Mouse (Mus musculus) neural tube, embryonic 15.5 days (tissue): ENCODE measurements at regions not wholly inside any gene's neighbourhood (a gene's known extent, or its start where the extent isn't known, plus 50 kb on each side); places are given as distances from the start of the nearest gene placed in this dataset.
A peak's percentile ranks its signal among the peaks of the same experiment; 100 is the strongest.

Experiments
- ATAC-seq: fragments of 200-750 bp; cut with Nextera tagmentation; 2 replicates; pipeline ENCODE4 v1.8.0; 2017; ENCODE audit warnings: mild to moderate bottlenecking, moderate TSS enrichment, moderate library complexity; ENCODE audit not compliant: low FRiP score
- H3K27ac ChIP-seq: fragments of 300-500 bp; sonication (generic); replicated peaks from 2 replicates; pipeline ENCODE4 v1.5.1; 2015; ENCODE audit warnings: mild to moderate bottlenecking, inconsistent platforms
- H3K27me3 ChIP-seq: fragments of 300-500 bp; sonication (generic); replicated peaks from 2 replicates; pipeline ENCODE4 v1.6.1; 2015; ENCODE audit warnings: inconsistent platforms
- H3K36me3 ChIP-seq: fragments of 300-500 bp; sonication (generic); 2 replicates; pipeline ENCODE4 v1.6.1; 2015; ENCODE audit warnings: inconsistent platforms
- H3K4me1 ChIP-seq: fragments of 300-500 bp; sonication (generic); 2 replicates; pipeline ENCODE4 v1.6.1; 2015; ENCODE audit warnings: inconsistent platforms
- H3K4me2 ChIP-seq: fragments of 300-500 bp; sonication (generic); 2 replicates; pipeline ENCODE4 v1.6.1; 2015; ENCODE audit warnings: inconsistent platforms, mild to moderate bottlenecking, moderate library complexity
- H3K4me3 ChIP-seq: fragments of 300-500 bp; sonication (generic); replicated peaks from 2 replicates; pipeline ENCODE4 v1.5.1; 2015; ENCODE audit warnings: mild to moderate bottlenecking, inconsistent platforms
- H3K9ac ChIP-seq: fragments of 300-500 bp; sonication (generic); replicated peaks from 2 replicates; pipeline ENCODE4 v1.6.1; 2015; ENCODE audit warnings: mild to moderate bottlenecking, inconsistent platforms
- H3K9me3 ChIP-seq: fragments of 300-500 bp; sonication (generic); replicated peaks from 2 replicates; pipeline ENCODE4 v1.6.1; 2016; ENCODE audit warnings: inconsistent platforms
- WGBS: fragments of 180-500 bp; shearing (Covaris S2); methylation state at CpG from one replicate; pipeline ENCODE4 v1.1.7; 2015; ENCODE audit warnings: mixed read lengths; 5-methylcytosine and 5-hydroxymethylcytosine counted together

- Histone ChIP-seq H3K27me3 (no peaks in the 10 kb centered on the region), H3K4me1 (peaks cover 19% of the 10 kb centered on the region), H3K4me2 (peak overlapping the region; percentile 42), H3K9ac (no peak overlapping the region), H3K36me3 (no peaks in the 10 kb centered on the region), H3K9me3 (no peaks in the 10 kb centered on the region), H3K4me3 (no peak overlapping the region), H3K27ac (no peak overlapping the region)
- WGBS: 22% methylated on average over 7 of the region's 7 CpGs
- no peak for ATAC-seq
These were observed 944.7 kb downstream of the Slc4a3 start for GRCm38 (mm10) chr1:76490719-76491118.

- WGBS: 17% methylated on average over 4 of the region's 4 CpGs
- Histone ChIP-seq H3K27ac (no peak overlapping the region), H3K4me2 (peak overlapping the region; percentile 42), H3K4me1 (peaks cover 19% of the 10 kb centered on the region), H3K4me3 (no peak overlapping the region), H3K9ac (no peak overlapping the region), H3K9me3 (no peaks in the 10 kb centered on the region), H3K36me3 (no peaks in the 10 kb centered on the region), H3K27me3 (no peaks in the 10 kb centered on the region)
- ATAC-seq: no peak
These were observed 945.1 kb downstream of the Slc4a3 start for GRCm38 (mm10) chr1:76491187-76491586.

GRCm38 (mm10) chr1:76505150-76505549 lies 959.1 kb downstream of the Slc4a3 start:
- Histone ChIP-seq H3K36me3 (no peaks in the 10 kb centered on the region), H3K27me3 (no peaks in the 10 kb centered on the region), H3K27ac (no peak overlapping the region), H3K4me3 (no peak overlapping the region), H3K9ac (no peak overlapping the region), H3K4me2 (no peak overlapping the region), H3K4me1 (no peaks in the 10 kb centered on the region), H3K9me3 (no peaks in the 10 kb centered on the region)
- ATAC-seq: no peak

GRCm38 (mm10) chr1:76508821-76509220 lies 962.8 kb downstream of the Slc4a3 start:
- no peak for ATAC-seq
- Histone ChIP-seq H3K4me3 (no peak overlapping the region), H3K27me3 (no peaks in the 10 kb centered on the region), H3K4me2 (no peak overlapping the region), H3K9me3 (no peaks in the 10 kb centered on the region), H3K9ac (no peak overlapping the region), H3K27ac (no peak overlapping the region), H3K4me1 (no peaks in the 10 kb centered on the region), H3K36me3 (no peaks in the 10 kb centered on the region)
- WGBS: 98% methylated on average over 1 of the region's 1 CpGs

GRCm38 (mm10) chr1:76509486-76509885 lies 963.4 kb downstream of the Slc4a3 start:
- Histone ChIP-seq H3K9ac (no peak overlapping the region), H3K27me3 (no peaks in the 10 kb centered on the region), H3K9me3 (no peaks in the 10 kb centered on the region), H3K36me3 (no peaks in the 10 kb centered on the region), H3K4me1 (no peaks in the 10 kb centered on the region), H3K4me3 (no peak overlapping the region), H3K4me2 (no peak overlapping the region), H3K27ac (no peak overlapping the region)
- 92% methylated on average over 3 of the region's 3 CpGs for WGBS
- no peak for ATAC-seq

- H3K9me3 ChIP-seq: 0 out of 2 replicates have a peak, but pooled peaks cover under 1% of the 10 kb centered on the region
- no peak overlapping the region for H3K9ac ChIP-seq
- H3K4me2 ChIP-seq: no peak overlapping the region
- ATAC-seq: no peak
- H3K36me3 ChIP-seq: no peaks in the 10 kb centered on the region
- 52% methylated on average over 1 of the region's 1 CpGs for WGBS
- H3K4me1 ChIP-seq: no peaks in the 10 kb centered on the region
- no peak overlapping the region for H3K27ac ChIP-seq
- H3K4me3 ChIP-seq: no peak overlapping the region
- no peaks in the 10 kb centered on the region for H3K27me3 ChIP-seq
These were observed 966.1 kb downstream of the Slc4a3 start for GRCm38 (mm10) chr1:76512156-76512555.

GRCm38 (mm10) chr1:76513490-76513889 lies 967.4 kb downstream of the Slc4a3 start:
- WGBS: 80% methylated on average over 2 of the region's 2 CpGs
- no peak for ATAC-seq
- H3K4me3 ChIP-seq: no peak overlapping the region
- no peaks in the 10 kb centered on the region for H3K4me1 ChIP-seq
- no peak overlapping the region for H3K9ac ChIP-seq
- H3K27ac ChIP-seq: no peak overlapping the region
- H3K9me3 ChIP-seq: 0 out of 2 replicates have a peak, but pooled peaks cover 2% of the 10 kb centered on the region
- H3K36me3 ChIP-seq: no peaks in the 10 kb centered on the region
- no peak overlapping the region for H3K4me2 ChIP-seq
- H3K27me3 ChIP-seq: no peaks in the 10 kb centered on the region

- no peak overlapping the region for H3K4me3 ChIP-seq
- no peaks in the 10 kb centered on the region for H3K27me3 ChIP-seq
- WGBS: 74% methylated on average over 9 of the region's 9 CpGs
- H3K4me2 ChIP-seq: no peak overlapping the region
- no peak for ATAC-seq
- no peak overlapping the region for H3K9ac ChIP-seq
- H3K9me3 ChIP-seq: no peaks in the 10 kb centered on the region
- H3K4me1 ChIP-seq: no peaks in the 10 kb centered on the region
- no peaks in the 10 kb centered on the region for H3K36me3 ChIP-seq
- no peak overlapping the region for H3K27ac ChIP-seq
These were observed 983.5 kb downstream of the Slc4a3 start for GRCm38 (mm10) chr1:76529531-76529930.

GRCm38 (mm10) chr1:76530342-76530741 lies 984.3 kb downstream of the Slc4a3 start:
- no peaks in the 10 kb centered on the region for H3K36me3 ChIP-seq
- H3K4me3 ChIP-seq: no peak overlapping the region
- no peak overlapping the region for H3K4me2 ChIP-seq
- no peaks in the 10 kb centered on the region for H3K4me1 ChIP-seq
- no peaks in the 10 kb centered on the region for H3K9me3 ChIP-seq
- H3K9ac ChIP-seq: no peak overlapping the region
- no peak for ATAC-seq
- no peaks in the 10 kb centered on the region for H3K27me3 ChIP-seq
- H3K27ac ChIP-seq: no peak overlapping the region
- whole genome bisulfite sequencing: 57% methylated on average over 6 of the region's 6 CpGs

- Histone ChIP-seq H3K9ac (no peak overlapping the region), H3K4me2 (no peak overlapping the region), H3K4me3 (no peak overlapping the region), H3K9me3 (no peaks in the 10 kb centered on the region), H3K36me3 (no peaks in the 10 kb centered on the region), H3K27me3 (no peaks in the 10 kb centered on the region), H3K4me1 (no peaks in the 10 kb centered on the region), H3K27ac (no peak overlapping the region)
- 32% methylated on average over 4 of the region's 4 CpGs for WGBS
- ATAC-seq: no peak
These were observed 979.3 kb downstream of the Epha4 start for GRCm38 (mm10) chr1:76535522-76535956.

- 55% methylated on average over 3 of the region's 3 CpGs for WGBS
- Histone ChIP-seq H3K36me3 (no peaks in the 10 kb centered on the region), H3K27me3 (no peaks in the 10 kb centered on the region), H3K27ac (no peak overlapping the region), H3K4me3 (no peak overlapping the region), H3K9me3 (no peaks in the 10 kb centered on the region), H3K9ac (no peak overlapping the region), H3K4me1 (no peaks in the 10 kb centered on the region), H3K4me2 (no peak overlapping the region)
- ATAC-seq: no peak
These were observed 974.4 kb downstream of the Epha4 start for GRCm38 (mm10) chr1:76540529-76540928.

GRCm38 (mm10) chr1:76550876-76551275 lies 964.0 kb downstream of the Epha4 start:
- 75% methylated on average over 5 of the region's 5 CpGs for WGBS
- no peak overlapping the region for H3K9ac ChIP-seq
- no peak for ATAC-seq

GRCm38 (mm10) chr1:76559441-76559840 lies 955.4 kb downstream of the Epha4 start:
- ATAC-seq: no peak
- no peak overlapping the region for H3K27ac ChIP-seq
- H3K36me3 ChIP-seq: no peaks in the 10 kb centered on the region
- H3K4me3 ChIP-seq: no peak overlapping the region
- no peak overlapping the region for H3K9ac ChIP-seq
- 0 out of 2 replicates have a peak, but pooled peaks cover 7% of the 10 kb centered on the region for H3K4me1 ChIP-seq
- H3K9me3 ChIP-seq: no peaks in the 10 kb centered on the region
- WGBS: 89% methylated on average over 7 of the region's 7 CpGs
- H3K4me2 ChIP-seq: no peak overlapping the region
- no peaks in the 10 kb centered on the region for H3K27me3 ChIP-seq

More at GRCm38 (mm10) chr1:76550876-76551275, 964.0 kb downstream of the Epha4 start:
- Histone ChIP-seq H3K9me3 (no peaks in the 10 kb centered on the region), H3K4me2 (no peak overlapping the region), H3K36me3 (no peaks in the 10 kb centered on the region), H3K27ac (no peak overlapping the region), H3K4me3 (no peak overlapping the region), H3K27me3 (no peaks in the 10 kb centered on the region), H3K4me1 (no peaks in the 10 kb centered on the region)
